Mouse (Mus musculus) ES-E14 (cell line): ENCODE measurements around the gene Chpf2.

Experiments
- CHD2 ChIP-seq: IDR thresholded peaks from 2 replicates; pipeline ENCODE4 v1.6.1; 2014; ENCODE audit warnings: mild to moderate bottlenecking, low read depth, low read length, inconsistent platforms
- HCFC1 ChIP-seq: IDR thresholded peaks from 2 replicates; pipeline ENCODE4 v1.6.1; 2012; ENCODE audit warnings: low read length, inconsistent platforms, borderline replicate concordance; ENCODE audit not compliant: insufficient read depth
- MAFK ChIP-seq: IDR thresholded peaks from 2 replicates; pipeline ENCODE4 v1.6.1; 2014; ENCODE audit warnings: mild to moderate bottlenecking, low read depth, low read length, inconsistent platforms; ENCODE audit not compliant: insufficient read depth
- ZC3H11A ChIP-seq: IDR thresholded peaks from 2 replicates; pipeline ENCODE4 v1.6.1; 2012; ENCODE audit warnings: low read depth, mild to moderate bottlenecking, inconsistent platforms, low read length, borderline replicate concordance
- ZNF384 ChIP-seq: IDR thresholded peaks from 2 replicates; pipeline ENCODE4 v1.6.1; 2012; ENCODE audit warnings: low read depth, low read length, inconsistent platforms

- TF ChIP-seq MAFK (no peak), HCFC1 (no peak), ZC3H11A (no peak), CHD2 (no peak), ZNF384 (no peak)
Measured at GRCm38 (mm10) chr5:24597901-24598569, 11.5 kb downstream of the Chpf2 start.
